Mouse (Mus musculus) liver, embryonic 14.5 days (tissue): ENCODE measurements around the gene D630003M21Rik. TPM values are rescaled to one million over a fixed set of nuclear protein-coding genes. Genes with fewer than 3 reads are reported as not detected.

Source experiments
- ATAC-seq: fragments of 200-750 bp; cut with Nextera tagmentation; 2 replicates; pipeline ENCODE4 v1.8.0; 2017; ENCODE audit warnings: moderate number of reproducible peaks, mild to moderate bottlenecking, moderate library complexity; ENCODE audit not compliant: insufficient read depth
- DNase-seq, 3 experiments: peaks; one replicate each; pipeline ENCODE4 v3.0.0-alpha.2; 2012 to 2013; ENCODE audit warnings: low read depth in 3 of 3, low spot score in 3 of 3
- H3K27ac ChIP-seq: fragments of 300-500 bp; sonication (generic); 2 replicates; pipeline ENCODE4 v1.5.1; 2014; ENCODE audit warnings: moderate library complexity, mild to moderate bottlenecking, control low read depth, inconsistent platforms
- H3K27me3 ChIP-seq: fragments of 300-500 bp; sonication (generic); 2 replicates; pipeline ENCODE4 v1.6.1; 2014; ENCODE audit warnings: mild to moderate bottlenecking, low read length, moderate library complexity; ENCODE audit not compliant: control insufficient read depth, insufficient read depth
- H3K36me3 ChIP-seq: fragments of 300-500 bp; sonication (generic); replicated peaks from 2 replicates; pipeline ENCODE4 v1.6.1; 2014; ENCODE audit warnings: low read depth; ENCODE audit not compliant: control insufficient read depth, insufficient read depth
- H3K4me1 ChIP-seq, 2 experiments: fragments of 200-500 bp in 1 of 2; fragments of 300-500 bp in 1 of 2; sonication (generic) in 1 of 2; replicated peaks; 2 replicates each; pipeline ENCODE4 v1.6.1; 2012 to 2014; ENCODE audit warnings: antibody characterized with exemption in 1 of 2, inconsistent platforms in 1 of 2, low read length in 1 of 2; ENCODE audit not compliant: control insufficient read depth in 2 of 2, insufficient read depth in 2 of 2
- H3K4me2 ChIP-seq: fragments of 300-500 bp; sonication (generic); 2 replicates; pipeline ENCODE4 v1.6.1; 2014; ENCODE audit warnings: low read depth, mild to moderate bottlenecking, control low read depth, moderate library complexity
- H3K4me3 ChIP-seq, 2 experiments: fragments of 200-500 bp in 1 of 2; fragments of 300-500 bp in 1 of 2; sonication (generic) in 1 of 2; 2 replicates each; pipeline ENCODE4 v1.5.1; 2012 to 2014; ENCODE audit warnings: low read depth in 2 of 2, low read length in 2 of 2, mild to moderate bottlenecking in 2 of 2, control low read depth in 1 of 2, inconsistent platforms in 1 of 2, moderate library complexity in 1 of 2; ENCODE audit not compliant: insufficient read depth in 1 of 2
- H3K9ac ChIP-seq: fragments of 300-500 bp; sonication (generic); replicated peaks from 2 replicates; pipeline ENCODE4 v1.6.1; 2014; ENCODE audit warnings: mild to moderate bottlenecking, control low read depth, moderate library complexity
- H3K9me3 ChIP-seq: fragments of 300-500 bp; sonication (generic); 2 replicates; pipeline ENCODE4 v1.6.1; 2016; ENCODE audit warnings: low read length, mixed read lengths; ENCODE audit not compliant: control insufficient read depth
- CTCF ChIP-seq: IDR thresholded peaks from 2 replicates; pipeline ENCODE4 v1.5.1; 2016; ENCODE audit warnings: antibody characterized with exemption, low read depth, control low read depth
- EP300 ChIP-seq: IDR thresholded peaks from 2 replicates; pipeline ENCODE4 v1.6.1; 2016; ENCODE audit warnings: antibody characterized with exemption, low read depth
- WGBS: fragments of 180-500 bp; shearing (Covaris S2); extraction: QIAGEN DNeasy Blood & Tissue Kit; methylation state at CpG from one replicate; pipeline ENCODE4 v1.1.7; 2014; ENCODE audit not compliant: insufficient replicate concordance; 5-methylcytosine and 5-hydroxymethylcytosine counted together
- polyA plus RNA-seq, 2 experiments: library from polyadenylated mRNA; depleted of rRNA in 1 of 2; stranded (reverse) in 1 of 2; unstranded in 1 of 2; fragments of >200 nt; fragmentation: Nextera tagmentation in 1 of 2; extraction: Ambion mirVana in 1 of 2; gene quantifications; 2 replicates each; pipeline versions ENCODE4 v1.2.1 to v1.2.3; 2012 to 2014

The D630003M21Rik gene
- polyA plus RNA-seq, 2 experiments, result 0.24 to 0.33 TPM

- no peak overlapping the region for H3K4me3 ChIP-seq
- no peak overlapping the region for H3K27ac ChIP-seq
- ATAC-seq, result no peak
These were observed 54.6 kb downstream of the D630003M21Rik start for GRCm38 (mm10) chr2:158174438-158174837.

DNA sequence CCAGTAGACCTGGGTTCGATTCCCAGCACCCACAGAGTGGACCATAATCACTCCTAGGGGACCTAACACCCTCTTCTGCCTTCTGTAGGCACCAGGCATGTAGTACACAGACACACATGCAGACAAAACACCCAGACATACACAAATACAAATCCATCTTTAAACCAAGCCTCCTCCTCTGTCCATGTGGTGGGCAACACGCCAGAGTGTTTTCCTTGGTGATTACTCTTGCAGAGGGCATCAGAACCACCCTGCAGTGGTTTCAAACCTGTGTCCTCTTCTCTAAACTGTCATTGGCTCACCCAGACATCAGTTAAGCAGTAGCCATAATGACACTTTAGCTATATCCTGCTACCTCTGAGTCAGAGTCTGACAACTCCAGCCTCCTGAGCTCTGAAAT, 58.6 kb downstream of the D630003M21Rik start:
- no peaks in the 10 kb centered on the region; the same call in 1 of the 2 replicates for H3K27me3 ChIP-seq
- H3K9ac ChIP-seq, result no peak overlapping the region
- peaks cover 0 to 26% of the 10 kb centered on the region in 2 experiments; a peak in 2 of 4 replicates for H3K4me1 ChIP-seq
- H3K4me2 ChIP-seq, result no peak overlapping the region
- no peak for DNase-seq
- no peaks in the 10 kb centered on the region for H3K9me3 ChIP-seq
- 63% methylated on average over 2 of the region's 2 CpGs for WGBS
- H3K4me3 ChIP-seq, result no peak overlapping the region
- H3K36me3 ChIP-seq, result no peaks in the 10 kb centered on the region
- no peak for ATAC-seq
- H3K27ac ChIP-seq, result no peak overlapping the region
- TF ChIP-seq EP300 (no peak), CTCF (no peak)

More at GRCm38 (mm10) chr2:158174438-158174837, 54.6 kb downstream of the D630003M21Rik start:
- H3K27me3 ChIP-seq, result no peaks in the 10 kb centered on the region; the same call in 1 of the 2 replicates
- H3K36me3 ChIP-seq, result no peaks in the 10 kb centered on the region
- H3K9ac ChIP-seq, result no peak overlapping the region
- 18% methylated on average over 5 of the region's 5 CpGs for WGBS
- H3K4me2 ChIP-seq, result no peak overlapping the region
- H3K4me1 ChIP-seq, result peaks cover 0 to 36% of the 10 kb centered on the region in 2 experiments; a peak in 2 of 4 replicates
- no peaks in the 10 kb centered on the region for H3K9me3 ChIP-seq
- TF ChIP-seq CTCF, result no peak
- TF ChIP-seq EP300, result no peak
- no peak for DNase-seq

DNA sequence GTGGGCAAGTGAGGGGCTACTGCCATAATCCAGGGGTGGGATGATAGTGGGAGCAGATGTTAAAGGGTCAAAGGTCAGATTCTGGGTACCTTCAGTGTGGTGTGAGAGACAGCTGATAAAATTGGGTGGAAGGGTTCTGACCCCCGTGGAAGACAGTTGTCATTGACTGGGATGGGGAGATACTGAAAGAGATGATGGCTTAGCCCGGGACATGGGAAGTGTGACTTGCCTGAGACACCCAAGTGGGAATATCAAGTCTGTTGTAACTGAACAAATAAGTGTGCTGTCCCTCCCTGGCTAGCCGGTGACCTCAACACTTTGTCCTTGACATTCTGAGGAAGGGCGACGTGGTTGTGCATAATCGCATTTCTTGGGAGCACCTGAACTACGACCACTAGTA, 59.3 kb downstream of the D630003M21Rik start:
- DNase-seq, result no peak
- peaks cover 0 to 21% of the 10 kb centered on the region in 2 experiments; a peak in 2 of 4 replicates for H3K4me1 ChIP-seq
- H3K4me2 ChIP-seq, result no peak overlapping the region
- 71% methylated on average over 7 of the region's 7 CpGs for WGBS
- H3K9ac ChIP-seq, result no peak overlapping the region
- H3K9me3 ChIP-seq, result no peaks in the 10 kb centered on the region
- no peak overlapping the region for H3K27ac ChIP-seq
- no peaks in the 10 kb centered on the region; the same call in 1 of the 2 replicates for H3K27me3 ChIP-seq
- no peaks in the 10 kb centered on the region for H3K36me3 ChIP-seq
- ATAC-seq, result no peak
- no peak for TF ChIP-seq EP300
- TF ChIP-seq CTCF, result no peak
- H3K4me3 ChIP-seq, result no peak overlapping the region

DNA sequence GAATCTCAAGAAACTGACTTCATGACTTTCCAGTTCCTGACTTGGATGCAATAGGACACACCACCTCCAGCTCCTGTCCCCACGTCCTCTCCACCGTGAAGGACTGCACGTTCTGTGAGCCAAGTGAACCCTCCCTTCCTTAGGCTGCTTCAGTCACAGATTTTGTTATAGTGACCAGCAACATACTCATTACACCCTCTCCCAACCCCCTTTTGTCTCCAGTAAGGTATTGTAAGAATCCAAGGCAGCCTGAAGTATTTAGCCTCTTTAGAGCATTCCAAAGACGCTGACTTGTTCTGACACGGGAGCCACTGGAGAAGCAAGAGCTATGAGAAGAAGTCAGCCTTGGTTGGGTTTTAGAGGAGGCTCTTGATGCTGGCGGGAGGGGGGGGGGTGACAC, 59.7 kb downstream of the D630003M21Rik start:
- H3K4me1 ChIP-seq, result peaks cover 0 to 18% of the 10 kb centered on the region in 2 experiments; a peak in 2 of 4 replicates
- no peak overlapping the region for H3K27ac ChIP-seq
- no peak for ATAC-seq
- no peak overlapping the region for H3K9ac ChIP-seq
- DNase-seq, result no peak
- 69% methylated on average over 6 of the region's 6 CpGs for WGBS
- no peaks in the 10 kb centered on the region for H3K36me3 ChIP-seq
- H3K27me3 ChIP-seq, result no peaks in the 10 kb centered on the region
- no peaks in the 10 kb centered on the region for H3K9me3 ChIP-seq
- TF ChIP-seq EP300 (no peak), CTCF (no peak)
- H3K4me2 ChIP-seq, result no peak overlapping the region
- H3K4me3 ChIP-seq, result no peak overlapping the region

- TF ChIP-seq CTCF, result no peak
- no peak for TF ChIP-seq EP300
- H3K4me2 ChIP-seq, result no peak overlapping the region
- WGBS, result 57% methylated on average over 8 of the region's 8 CpGs
- H3K27me3 ChIP-seq, result no peaks in the 10 kb centered on the region
- H3K27ac ChIP-seq, result no peak overlapping the region
- no peak overlapping the region for H3K9ac ChIP-seq
- H3K9me3 ChIP-seq, result no peaks in the 10 kb centered on the region
- no peak overlapping the region for H3K4me3 ChIP-seq
- ATAC-seq (no peak), DNase-seq (no peak)
- peaks cover 0 to 15% of the 10 kb centered on the region in 2 experiments; a peak in 2 of 4 replicates for H3K4me1 ChIP-seq
- no peaks in the 10 kb centered on the region for H3K36me3 ChIP-seq
These were observed 60.2 kb downstream of the D630003M21Rik start for GRCm38 (mm10) chr2:158168741-158169211.
